Mouse (Mus musculus): Measurements from ENCODE around the gene Mapk11. TPM values are rescaled to one million over a fixed set of nuclear protein-coding genes. Genes with fewer than 3 reads are reported as not detected.

Gene Mapk11
- polyA plus RNA-seq (2016; fragmentation: Nextera tagmentation; extraction: Ambion mirVana): 4.2 and 4.8 TPM in 2 replicates

GRCm38 (mm10) chr15:89149271-89150040 lies at the start of gene Mapk11:
TSS of gene Mapk11 (minus strand) at chr15:89149628.
- DNase-seq (ENCODE audit: low spot score): no peak
- Histone ChIP-seq H3K9me3 (no peaks in the 10 kb centered on the region), H3K27me3 (ENCODE audit: insufficient read depth, poor library complexity, severe bottlenecking) (peaks cover 61% of the 10 kb centered on the region), H3K27ac (peak within 1 kb of the TSS; percentile 81), H3K4me1 (peaks cover 40% of the 10 kb centered on the region), H3K36me3 (peaks cover 12% of the 10 kb centered on the region), H3K4me3 (peak within 1 kb of the TSS; percentile 84)
- 1% methylated on average over 61 of the region's 61 CpGs for WGBS

DNA sequence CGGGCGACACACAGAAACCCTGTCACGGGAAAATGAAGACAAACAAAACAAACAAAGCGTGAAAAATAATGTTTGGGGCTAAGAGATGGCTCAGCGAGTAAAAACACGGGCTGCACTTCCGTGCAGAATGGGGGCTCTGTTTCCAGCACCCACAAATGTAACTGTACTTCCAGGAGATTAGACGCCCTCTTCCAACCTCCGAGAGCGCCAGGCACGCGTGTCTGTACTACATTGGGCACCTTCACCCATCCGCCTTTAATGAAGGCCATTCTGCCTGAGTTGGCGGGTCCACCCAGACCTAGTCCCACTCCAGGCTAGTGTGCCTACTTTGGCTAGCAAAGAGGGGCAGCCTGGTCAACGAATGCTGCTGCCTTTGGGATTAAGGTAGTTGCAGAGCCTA lies 47.6 kb upstream of the Mapk11 start:
- Histone ChIP-seq H3K4me3 (peak overlapping the region; percentile 99), H3K27ac (peak overlapping the region; percentile 100), H3K9me3 (no peaks in the 10 kb centered on the region), H3K36me3 (no peaks in the 10 kb centered on the region), H3K27me3 (ENCODE audit: insufficient read depth, poor library complexity, severe bottlenecking) (no peaks in the 10 kb centered on the region), H3K4me1 (peaks cover 23% of the 10 kb centered on the region)
- peak; percentile 68 for DNase-seq (ENCODE audit: low spot score)
- WGBS: 69% methylated on average over 15 of the region's 15 CpGs

DNA sequence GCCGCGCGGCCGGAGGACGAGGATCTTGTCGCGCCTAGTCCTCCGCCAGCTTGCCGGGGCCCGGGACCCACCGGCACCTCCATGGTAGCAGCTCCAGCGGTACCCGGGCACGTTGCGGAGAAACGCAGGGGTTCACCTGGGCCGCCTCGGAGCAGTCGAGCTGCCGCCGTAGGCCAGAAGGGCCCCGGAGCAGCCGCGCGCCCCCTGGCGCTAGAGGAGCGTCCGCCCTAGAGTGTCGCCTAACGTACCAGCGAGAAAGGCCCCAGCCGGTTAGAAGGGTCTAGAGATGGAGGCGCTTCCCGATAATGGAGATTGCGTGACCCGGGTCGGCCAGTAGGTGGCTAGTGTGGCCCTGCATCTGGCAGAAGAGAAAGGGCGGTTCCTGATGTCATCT lies 46.9 kb upstream of the Mapk11 start, which contains the start of gene Dennd6b:
Gene Dennd6b, minus strand, starts transcription at position 184 of the 394 bp plus-strand sequence.
- H3K36me3 ChIP-seq: 0 out of 2 replicates have a peak, but pooled peaks cover 3% of the 10 kb centered on the region
- under 1% methylated on average over 38 of the region's 38 CpGs for WGBS
- peak within 1 kb of the TSS; percentile 100 for H3K27ac ChIP-seq
- H3K27me3 ChIP-seq (ENCODE audit: insufficient read depth, poor library complexity, severe bottlenecking): no peaks in the 10 kb centered on the region
- H3K4me1 ChIP-seq: peaks cover 23% of the 10 kb centered on the region
- no peaks in the 10 kb centered on the region for H3K9me3 ChIP-seq
- peak within 1 kb of the TSS; percentile 99 for H3K4me3 ChIP-seq
- peak; percentile 98 for DNase-seq (ENCODE audit: low spot score)

- H3K4me1 ChIP-seq: peaks cover 23% of the 10 kb centered on the region
- under 1% methylated on average over 25 of the region's 25 CpGs for WGBS
- peak overlapping the region; percentile 99 for H3K4me3 ChIP-seq
- peak; percentile 95 for DNase-seq (ENCODE audit: low spot score)
- peak overlapping the region; percentile 100 for H3K27ac ChIP-seq
- 0 out of 2 replicates have a peak, but pooled peaks cover 4% of the 10 kb centered on the region for H3K36me3 ChIP-seq
- no peaks in the 10 kb centered on the region for H3K9me3 ChIP-seq
- H3K27me3 ChIP-seq (ENCODE audit: insufficient read depth, poor library complexity, severe bottlenecking): no peaks in the 10 kb centered on the region
Measured at GRCm38 (mm10) chr15:89195690-89196312, 46.4 kb upstream of the Mapk11 start.

GRCm38 (mm10) chr15:89195261-89195681 lies 45.8 kb upstream of the Mapk11 start:
- DNase-seq (ENCODE audit: low spot score): no peak
- no peaks in the 10 kb centered on the region for H3K27me3 ChIP-seq (ENCODE audit: insufficient read depth, poor library complexity, severe bottlenecking)
- peak overlapping the region; percentile 100 for H3K27ac ChIP-seq
- peaks cover 23% of the 10 kb centered on the region for H3K4me1 ChIP-seq
- 0 out of 2 replicates have a peak, but pooled peaks cover 4% of the 10 kb centered on the region for H3K36me3 ChIP-seq
- peak overlapping the region; percentile 99 for H3K4me3 ChIP-seq
- no peaks in the 10 kb centered on the region for H3K9me3 ChIP-seq
- 20% methylated on average over 6 of the region's 6 CpGs for WGBS

DNA sequence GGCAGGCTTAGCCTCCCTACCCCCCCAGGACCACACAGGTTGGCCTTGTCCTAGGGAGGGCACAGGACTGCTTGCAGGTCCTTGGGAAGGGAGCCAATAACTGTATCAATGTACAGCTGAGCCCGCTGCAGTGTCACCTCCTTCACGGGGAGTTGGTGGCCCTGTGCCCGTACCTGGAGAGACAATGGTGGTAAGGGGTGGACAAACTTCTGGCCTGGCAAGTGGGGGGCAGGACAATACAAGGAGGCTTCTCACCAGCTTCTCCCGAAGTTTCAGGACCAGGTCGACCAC lies 35.5 kb upstream of the Mapk11 start:
- Histone ChIP-seq H3K4me3 (no peak overlapping the region), H3K36me3 (peaks cover 49% of the 10 kb centered on the region), H3K9me3 (no peaks in the 10 kb centered on the region), H3K27ac (no peak overlapping the region), H3K4me1 (peaks cover 26% of the 10 kb centered on the region), H3K27me3 (ENCODE audit: insufficient read depth, poor library complexity, severe bottlenecking) (no peaks in the 10 kb centered on the region)
- DNase-seq (ENCODE audit: low spot score): no peak
- WGBS: 88% methylated on average over 5 of the region's 5 CpGs

DNA sequence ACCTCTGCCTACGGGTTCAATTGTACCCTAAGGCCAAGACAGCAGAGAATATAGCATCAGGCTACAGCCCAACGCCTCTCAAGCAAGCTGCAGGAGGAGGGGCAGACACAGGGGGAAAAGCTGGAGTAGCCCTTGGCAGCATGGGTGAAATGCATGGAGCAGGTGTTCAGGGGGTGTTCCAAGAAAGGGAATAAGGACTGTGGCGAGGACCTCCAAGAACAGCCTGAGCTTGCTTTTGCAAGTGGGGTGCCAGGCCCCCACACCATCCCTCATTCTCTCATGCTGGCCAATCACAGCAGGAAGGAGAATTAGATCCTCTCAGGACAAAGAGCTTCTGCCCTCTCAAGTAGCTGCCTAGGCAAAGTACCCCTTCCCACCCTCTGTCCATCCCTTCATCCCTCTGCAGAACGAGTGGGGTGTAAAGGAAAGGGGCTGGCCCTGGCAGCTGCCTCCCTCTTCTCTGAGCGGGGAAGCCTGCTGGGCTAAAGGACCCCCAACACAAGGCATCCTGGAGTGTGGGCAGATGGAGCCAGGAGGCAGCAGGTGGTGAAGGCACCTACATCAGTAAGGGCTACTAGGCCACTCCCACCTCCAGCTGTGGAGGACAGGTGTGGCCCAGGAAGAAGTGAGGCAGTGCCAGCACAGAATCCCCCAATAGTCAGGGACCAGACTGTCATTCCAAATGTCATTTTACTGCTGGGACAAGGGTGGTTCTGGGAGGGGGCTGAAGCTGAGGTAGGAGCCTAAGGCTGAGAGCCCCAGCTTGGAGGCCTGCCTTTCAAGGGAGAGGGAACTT lies 34.9 kb upstream of the Mapk11 start:
- DNase-seq (ENCODE audit: low spot score): no peak
- 67% methylated on average over 5 of the region's 5 CpGs for WGBS
- H3K27ac ChIP-seq: no peak overlapping the region
- H3K4me3 ChIP-seq: no peak overlapping the region
- peaks cover 31% of the 10 kb centered on the region for H3K4me1 ChIP-seq
- H3K36me3 ChIP-seq: peaks cover 45% of the 10 kb centered on the region
- no peaks in the 10 kb centered on the region for H3K27me3 ChIP-seq (ENCODE audit: insufficient read depth, poor library complexity, severe bottlenecking)
- no peaks in the 10 kb centered on the region for H3K9me3 ChIP-seq

DNA sequence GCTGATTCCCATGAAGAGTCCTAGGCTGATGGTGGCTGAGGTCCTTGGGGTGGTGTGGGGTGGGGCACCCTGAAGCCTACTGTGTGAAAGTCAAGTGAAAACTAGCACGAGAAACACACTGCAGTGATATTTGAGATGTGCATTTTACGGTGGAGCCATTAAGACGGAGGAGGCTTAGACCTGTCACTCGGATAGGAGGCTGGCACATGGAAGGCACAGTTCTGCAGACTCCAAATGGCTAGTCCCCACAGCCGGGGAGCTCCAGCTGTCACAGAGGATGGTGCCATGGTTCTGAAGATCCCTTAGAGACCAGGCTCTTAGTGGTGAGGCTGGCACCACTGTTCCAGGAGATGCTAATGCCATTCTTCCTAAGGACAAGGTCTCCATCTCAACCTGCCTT lies 33.4 kb upstream of the Mapk11 start:
- Histone ChIP-seq H3K9me3 (no peaks in the 10 kb centered on the region), H3K4me3 (no peak overlapping the region), H3K36me3 (peaks cover 30% of the 10 kb centered on the region), H3K27ac (peak overlapping the region; percentile 93; the same call in 1 of the 2 replicates), H3K4me1 (peaks cover 46% of the 10 kb centered on the region), H3K27me3 (ENCODE audit: insufficient read depth, poor library complexity, severe bottlenecking) (no peaks in the 10 kb centered on the region)
- DNase-seq (ENCODE audit: low spot score): no peak
- 74% methylated on average over 5 of the region's 5 CpGs for WGBS

DNA sequence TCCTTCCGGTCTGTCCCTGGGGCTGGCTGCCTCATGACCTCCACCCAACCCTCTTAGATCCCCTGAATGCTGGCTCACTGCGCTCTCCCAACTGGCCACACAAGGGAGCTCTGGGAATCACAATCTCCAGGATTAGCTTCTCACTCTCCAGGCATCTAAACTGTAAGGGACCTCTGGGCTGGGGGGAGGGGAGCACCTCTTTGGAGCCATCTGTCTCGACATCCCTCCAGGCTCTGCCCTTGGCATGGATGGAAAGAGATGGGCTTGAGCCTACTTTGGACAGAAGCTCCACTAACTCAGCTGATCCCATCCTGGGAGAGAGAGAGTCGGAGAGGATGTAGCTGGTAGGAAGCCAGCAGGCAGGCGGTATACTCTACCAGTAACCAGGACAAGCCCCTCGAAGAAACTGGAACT lies 32.9 kb upstream of the Mapk11 start:
- Histone ChIP-seq H3K27ac (peak overlapping the region; percentile 93; the same call in 1 of the 2 replicates), H3K27me3 (ENCODE audit: insufficient read depth, poor library complexity, severe bottlenecking) (no peaks in the 10 kb centered on the region), H3K4me1 (peaks cover 51% of the 10 kb centered on the region), H3K36me3 (peaks cover 28% of the 10 kb centered on the region), H3K9me3 (no peaks in the 10 kb centered on the region), H3K4me3 (no peak overlapping the region)
- 18% methylated on average over 6 of the region's 6 CpGs for WGBS
- DNase-seq (ENCODE audit: low spot score): no peak

GRCm38 (mm10) chr15:89181561-89182270 lies 32.3 kb upstream of the Mapk11 start:
- no peak for DNase-seq (ENCODE audit: low spot score)
- no peaks in the 10 kb centered on the region for H3K9me3 ChIP-seq
- peaks cover 57% of the 10 kb centered on the region for H3K4me1 ChIP-seq
- H3K27me3 ChIP-seq (ENCODE audit: insufficient read depth, poor library complexity, severe bottlenecking): no peaks in the 10 kb centered on the region
- 63% methylated on average over 10 of the region's 10 CpGs for whole genome bisulfite sequencing
- H3K27ac ChIP-seq: peak overlapping the region; percentile 93
- peak overlapping the region; percentile 87; the same call in 1 of the 2 replicates for H3K4me3 ChIP-seq
- H3K36me3 ChIP-seq: peaks cover 22% of the 10 kb centered on the region

DNA sequence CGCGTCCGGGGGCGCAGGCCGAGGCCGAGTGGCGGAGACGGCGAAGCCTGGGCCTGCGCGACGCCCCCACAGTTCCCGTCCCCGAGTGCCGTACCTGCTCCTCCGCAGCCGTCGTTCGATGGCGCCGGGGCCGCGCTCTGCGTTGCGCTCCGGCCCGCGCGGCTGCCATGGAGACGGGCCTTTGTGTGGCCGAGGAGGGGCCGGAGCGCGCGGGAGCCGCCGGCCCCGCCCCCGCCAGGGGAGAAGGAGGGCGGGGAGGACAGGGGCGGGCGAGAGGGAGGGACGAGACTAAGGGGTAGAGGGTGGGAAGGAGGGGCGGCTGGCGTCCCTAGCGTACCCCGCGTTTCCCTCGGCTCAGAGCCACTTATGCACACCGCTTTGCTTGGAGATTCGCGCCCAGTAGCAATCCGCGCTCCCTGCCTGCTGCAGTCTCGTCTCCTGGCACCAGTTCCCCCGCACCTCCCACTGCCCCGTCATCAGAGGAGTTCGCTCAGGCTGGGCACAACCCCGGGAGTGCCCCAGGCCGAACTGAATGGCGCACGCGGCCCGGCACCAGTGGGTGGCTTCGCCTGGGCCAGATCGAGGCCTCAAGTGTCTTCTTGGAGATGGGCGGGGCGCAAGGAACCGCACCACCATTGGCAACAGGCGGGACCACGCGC lies 31.3 kb upstream of the Mapk11 start, which contains the start of gene Plxnb2:
Gene Plxnb2, minus strand, starts transcription at position 218 of the 659 bp plus-strand sequence.
- H3K4me3 ChIP-seq: peak within 1 kb of the TSS; percentile 87
- peaks cover 67% of the 10 kb centered on the region for H3K4me1 ChIP-seq
- no peaks in the 10 kb centered on the region for H3K27me3 ChIP-seq (ENCODE audit: insufficient read depth, poor library complexity, severe bottlenecking)
- no peaks in the 10 kb centered on the region for H3K9me3 ChIP-seq
- WGBS: under 1% methylated on average over 57 of the region's 72 CpGs
- H3K36me3 ChIP-seq: peaks cover 12% of the 10 kb centered on the region
- peak; percentile 92 for DNase-seq (ENCODE audit: low spot score)
- peak within 1 kb of the TSS; percentile 93 for H3K27ac ChIP-seq

Measured in heart, embryonic 10.5 days (tissue).